Mouse (Mus musculus) limb, embryonic 15.5 days (tissue): ENCODE measurements around the gene Armh3. TPM values are rescaled to one million over a fixed set of nuclear protein-coding genes. Genes with fewer than 3 reads are reported as not detected.
A peak's percentile ranks its signal among the peaks of the same experiment; 100 is the strongest.
"Not testable (repeated sequence)": the region's sequence is repeated elsewhere in the genome, so short reads cannot be mapped to it uniquely, and the experiment has no call there.

Experiments
- ATAC-seq: fragments of 200-750 bp; cut with Nextera tagmentation; 2 replicates; pipeline ENCODE4 v1.8.0; 2017; ENCODE audit warnings: low read depth, moderate TSS enrichment; ENCODE audit not compliant: insufficient number of reproducible peaks, low FRiP score, low TSS enrichment
- H3K27ac ChIP-seq: fragments of 300-500 bp; sonication (generic); 2 replicates; pipeline ENCODE4 v1.5.1; 2015; ENCODE audit warnings: moderate library complexity, mild to moderate bottlenecking, inconsistent platforms
- H3K27me3 ChIP-seq: fragments of 300-500 bp; sonication (generic); 2 replicates; pipeline ENCODE4 v1.6.1; 2015; ENCODE audit warnings: inconsistent platforms
- H3K36me3 ChIP-seq: fragments of 300-500 bp; sonication (generic); 2 replicates; pipeline ENCODE4 v1.6.1; 2015; ENCODE audit warnings: inconsistent platforms
- H3K4me1 ChIP-seq: fragments of 300-500 bp; sonication (generic); 2 replicates; pipeline ENCODE4 v1.6.1; 2015; ENCODE audit warnings: inconsistent platforms
- H3K4me2 ChIP-seq: fragments of 300-500 bp; sonication (generic); 2 replicates; pipeline ENCODE4 v1.6.1; 2015; ENCODE audit warnings: mild to moderate bottlenecking, inconsistent platforms
- H3K4me3 ChIP-seq: fragments of 300-500 bp; sonication (generic); 2 replicates; pipeline ENCODE4 v1.5.1; 2015; ENCODE audit warnings: mild to moderate bottlenecking, inconsistent platforms
- H3K9ac ChIP-seq: fragments of 300-500 bp; sonication (generic); 2 replicates; pipeline ENCODE4 v1.6.1; 2015; ENCODE audit warnings: inconsistent platforms
- H3K9me3 ChIP-seq: fragments of 300-500 bp; sonication (generic); 2 replicates; pipeline ENCODE4 v1.6.1; 2016; ENCODE audit warnings: inconsistent platforms
- WGBS: fragments of 180-500 bp; shearing (Covaris S2); methylation state at CpG from one replicate; pipeline ENCODE4 v1.1.7; 2015; 5-methylcytosine and 5-hydroxymethylcytosine counted together
- polyA plus RNA-seq: library from polyadenylated mRNA; unstranded; fragments of >200 nt; fragmentation: Nextera tagmentation; extraction: Ambion mirVana; gene quantifications from 2 replicates; pipeline ENCODE4 v1.2.1, GENCODE M21; 2015

Armh3 gene
- polyA plus RNA-seq, 1 experiment from 2014 or later, result 16.3 TPM

DNA sequence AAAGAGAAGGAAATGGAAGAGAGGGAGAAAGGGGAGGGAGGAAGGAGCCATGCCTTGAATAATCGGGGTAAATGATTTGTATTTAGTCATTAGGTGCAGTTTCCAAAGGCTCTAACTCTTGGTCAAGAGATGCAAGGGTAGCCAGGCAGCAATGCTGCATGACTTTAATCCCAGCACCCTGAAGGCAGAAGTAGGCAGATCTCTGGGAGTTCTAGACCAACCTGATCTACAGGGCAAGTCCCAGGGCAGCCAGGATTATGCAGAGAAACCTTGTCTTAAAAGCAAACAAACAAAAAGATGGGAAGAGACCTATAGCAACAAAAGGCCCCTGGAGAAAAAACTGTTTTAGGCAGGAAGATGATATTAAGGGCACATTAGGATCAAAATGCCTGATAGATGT is 1.1 kb upstream of the Armh3 start:
- H3K9me3 ChIP-seq, result no peaks in the 10 kb centered on the region
- H3K27me3 ChIP-seq, result no peaks in the 10 kb centered on the region
- peaks cover 4% of the 10 kb centered on the region; the same call in 1 of the 2 replicates for H3K36me3 ChIP-seq
- 67% methylated on average over 1 of the region's 1 CpGs for WGBS
- no peak overlapping the region for H3K9ac ChIP-seq
- peaks cover 20% of the 10 kb centered on the region for H3K4me1 ChIP-seq
- no peak overlapping the region for H3K4me2 ChIP-seq
- no peak for ATAC-seq
- no peak overlapping the region for H3K4me3 ChIP-seq
- H3K27ac ChIP-seq, result no peak overlapping the region

DNA sequence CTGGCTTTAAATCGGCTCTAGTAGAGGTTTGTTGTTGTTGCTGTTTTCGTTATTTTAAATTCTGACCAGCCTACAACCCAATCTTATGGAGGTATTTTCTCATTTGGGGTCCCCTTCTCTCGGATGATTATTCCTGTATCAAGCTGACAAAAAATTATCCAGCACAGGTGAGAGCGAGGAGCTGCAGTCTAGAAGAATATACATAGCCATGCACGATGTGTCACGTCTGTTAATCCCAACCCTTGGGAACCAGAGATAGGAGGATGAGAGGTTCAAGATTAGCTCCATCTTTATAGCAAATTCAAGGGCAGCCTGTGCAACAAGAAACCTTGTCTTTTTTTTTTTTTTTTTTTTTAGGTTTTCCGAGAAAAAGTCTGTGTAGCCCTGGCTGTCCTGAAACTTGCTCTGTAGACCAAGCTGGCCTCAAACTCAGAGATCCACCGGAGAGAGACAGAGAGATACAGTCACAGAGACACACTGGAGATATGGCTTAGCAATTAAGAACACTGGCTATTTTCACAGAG is 468 bp upstream of the Armh3 start:
- WGBS, result 7% methylated on average over 8 of the region's 8 CpGs

DNA sequence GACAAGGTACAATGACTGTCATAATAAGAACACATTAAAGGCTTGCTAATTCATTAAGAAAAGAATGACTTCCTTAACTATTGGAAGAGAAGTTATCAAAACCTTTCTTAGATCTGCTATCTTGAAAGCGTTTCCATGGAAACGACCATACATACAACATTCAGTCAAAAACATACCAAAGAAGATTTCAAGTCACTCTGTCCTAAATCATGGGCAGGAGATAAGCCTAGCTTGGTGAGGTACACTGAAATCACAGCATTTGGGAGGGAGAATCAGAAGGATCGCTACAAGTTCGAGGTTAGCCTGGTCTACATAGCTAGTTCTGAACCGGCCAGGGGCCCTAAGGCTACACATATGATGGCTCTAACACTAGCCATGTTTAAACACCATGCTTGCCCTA is 923 bp downstream of the Armh3 start:
- WGBS, result 56% methylated on average over 5 of the region's 5 CpGs

More for the DNA sequence above, 468 bp upstream of the Armh3 start:
- Histone ChIP-seq H3K4me1 (peaks cover 13% of the 10 kb centered on the region), H3K27ac (no peak overlapping the region), H3K9me3 (no peaks in the 10 kb centered on the region), H3K36me3 (peaks cover 4% of the 10 kb centered on the region; the same call in 1 of the 2 replicates), H3K4me2 (peak overlapping the region; percentile 60), H3K4me3 (peak overlapping the region; percentile 81), H3K27me3 (no peaks in the 10 kb centered on the region), H3K9ac (no peak overlapping the region)
- no peak for ATAC-seq

DNA sequence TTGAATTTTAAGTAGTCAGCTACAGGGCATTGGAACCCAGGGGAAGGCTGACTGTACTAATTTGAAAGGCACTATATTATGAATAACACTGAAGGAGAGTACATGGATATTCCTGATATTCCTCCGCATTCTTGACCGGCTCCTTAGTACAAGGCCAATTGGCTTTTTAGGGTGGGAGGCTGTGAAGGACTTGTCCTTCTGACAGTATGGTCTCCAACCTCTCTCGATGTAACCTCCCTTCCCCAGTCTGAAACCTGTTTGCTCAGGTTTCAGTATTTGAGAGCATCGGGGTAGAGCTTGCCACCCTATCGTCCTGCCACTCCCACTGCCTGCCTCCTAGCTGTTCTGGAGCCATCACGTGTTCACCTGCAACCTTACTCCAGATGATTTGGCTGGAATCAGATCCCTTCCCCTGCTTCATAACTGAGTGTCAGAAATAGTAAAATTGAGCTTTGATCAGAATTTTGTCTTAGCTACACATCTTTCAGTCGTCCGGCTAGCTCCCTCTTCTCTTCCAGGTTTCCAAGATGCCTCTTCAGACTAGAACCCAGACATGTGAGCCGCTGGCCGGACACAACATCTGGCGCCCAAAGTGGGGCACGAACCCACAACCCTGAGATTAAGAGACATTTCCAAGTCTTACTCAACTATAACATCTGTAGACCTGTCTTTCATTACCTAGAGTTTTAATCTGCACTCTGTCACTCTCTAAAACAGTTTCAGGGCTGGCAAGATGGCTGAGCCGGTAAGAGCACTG is 4.1 kb downstream of the Armh3 start:
- 94% methylated on average over 13 of the region's 13 CpGs for WGBS
- ATAC-seq, result no peak
- no peak overlapping the region; the same call in 1 of the 2 replicates for H3K27ac ChIP-seq
- H3K27me3 ChIP-seq, result no peaks in the 10 kb centered on the region
- no peak overlapping the region for H3K9ac ChIP-seq
- H3K36me3 ChIP-seq, result peaks cover 4% of the 10 kb centered on the region; the same call in 1 of the 2 replicates
- H3K9me3 ChIP-seq, result no peaks in the 10 kb centered on the region
- H3K4me2 ChIP-seq, result no peak overlapping the region
- H3K4me3 ChIP-seq, result no peak overlapping the region
- peaks cover 5% of the 10 kb centered on the region; the same call in 1 of the 2 replicates for H3K4me1 ChIP-seq

More for the DNA sequence above, 923 bp downstream of the Armh3 start:
- Histone ChIP-seq H3K27ac (0 out of 2 replicates have a peak overlapping the region, but pooled peaks have one; percentile 96), H3K27me3 (no peaks in the 10 kb centered on the region), H3K9ac (0 out of 2 replicates have a peak overlapping the region, but pooled peaks have one; percentile 14), H3K4me1 (peaks cover 5% of the 10 kb centered on the region; the same call in 1 of the 2 replicates), H3K36me3 (peaks cover 4% of the 10 kb centered on the region; the same call in 1 of the 2 replicates), H3K9me3 (no peaks in the 10 kb centered on the region), H3K4me2 (peak overlapping the region; percentile 60), H3K4me3 (peak overlapping the region; percentile 81)
- ATAC-seq, result no peak

DNA sequence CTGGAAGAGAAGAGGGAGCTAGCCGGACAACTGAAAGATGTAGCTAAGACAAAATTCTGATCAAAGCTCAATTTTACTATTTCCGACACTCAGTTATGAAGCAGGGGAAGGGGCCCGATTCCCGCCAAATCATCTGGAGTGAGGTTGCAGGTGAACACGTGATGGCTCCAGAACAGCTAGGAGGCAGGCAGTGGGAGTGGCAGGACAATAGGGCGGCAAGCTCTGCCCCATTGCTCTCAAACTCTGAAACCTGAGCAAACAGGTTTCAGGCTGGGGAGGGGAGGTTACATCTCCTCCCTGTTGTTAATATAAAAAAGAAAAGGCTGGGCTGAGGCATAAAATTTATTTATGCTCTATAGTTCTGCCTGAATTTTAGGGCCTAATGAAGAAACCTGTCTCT is 4.8 kb downstream of the Armh3 start:
- H3K4me1 ChIP-seq, H3K36me3 ChIP-seq, H3K27me3 ChIP-seq, H3K4me2 ChIP-seq, H3K9ac ChIP-seq, H3K9me3 ChIP-seq, H3K27ac ChIP-seq, H3K4me3 ChIP-seq, ATAC-seq: not testable (repeated sequence)
- WGBS, result 75% methylated on average over 6 of the region's 6 CpGs

DNA sequence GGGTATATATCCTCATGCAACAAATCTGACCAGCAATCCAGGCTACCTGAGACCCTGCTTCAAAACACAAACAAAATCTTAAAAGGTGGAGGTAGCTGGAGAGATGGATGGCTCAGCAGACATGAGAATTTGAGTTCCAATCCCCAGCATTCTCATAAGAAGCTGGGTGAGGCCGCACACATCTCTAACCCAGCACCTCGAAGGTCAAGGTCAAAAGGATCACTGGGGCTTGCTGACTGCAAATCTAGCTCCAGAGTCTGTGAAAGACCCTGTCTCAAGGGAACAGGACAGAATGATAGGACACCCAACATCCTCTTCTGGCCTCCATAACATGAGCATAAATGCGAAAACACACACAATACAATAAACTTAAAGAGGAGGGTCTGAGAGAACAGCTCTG is 7.1 kb downstream of the Armh3 start:
- no peak overlapping the region for H3K4me2 ChIP-seq
- no peaks in the 10 kb centered on the region for H3K9me3 ChIP-seq
- no peaks in the 10 kb centered on the region for H3K27me3 ChIP-seq
- no peak overlapping the region for H3K4me3 ChIP-seq
- WGBS, result 96% methylated on average over 3 of the region's 3 CpGs
- no peaks in the 10 kb centered on the region for H3K4me1 ChIP-seq
- no peak overlapping the region for H3K27ac ChIP-seq
- no peak overlapping the region for H3K9ac ChIP-seq
- H3K36me3 ChIP-seq, result peaks cover 16% of the 10 kb centered on the region
- no peak for ATAC-seq

DNA sequence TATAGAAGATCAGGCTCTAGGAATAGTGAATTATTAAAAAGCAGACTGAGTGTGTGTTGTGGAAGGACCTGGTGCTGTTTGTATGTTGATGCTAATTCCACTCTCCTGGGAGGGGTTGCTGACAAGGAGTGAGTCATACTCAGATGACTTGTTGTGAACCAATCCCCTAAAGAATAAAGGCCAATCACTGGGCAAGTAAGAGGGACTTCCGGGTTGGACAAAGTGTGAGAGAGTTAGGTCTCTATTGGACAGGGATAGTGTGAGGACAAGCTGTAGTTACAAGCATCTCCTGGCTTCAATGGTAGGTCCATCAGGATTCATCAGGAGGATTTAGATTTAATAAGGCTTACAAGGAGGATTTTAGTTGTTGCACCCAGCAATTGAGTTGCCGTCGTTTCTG is 10.1 kb downstream of the Armh3 start:
- no peak overlapping the region for H3K4me2 ChIP-seq
- H3K27me3 ChIP-seq, result no peaks in the 10 kb centered on the region
- no peak for ATAC-seq
- 93% methylated on average over 3 of the region's 3 CpGs for WGBS
- H3K9me3 ChIP-seq, result no peaks in the 10 kb centered on the region
- peaks cover 11% of the 10 kb centered on the region for H3K36me3 ChIP-seq
- H3K27ac ChIP-seq, result no peak overlapping the region
- H3K4me1 ChIP-seq, result no peaks in the 10 kb centered on the region
- H3K4me3 ChIP-seq, result no peak overlapping the region
- no peak overlapping the region for H3K9ac ChIP-seq

DNA sequence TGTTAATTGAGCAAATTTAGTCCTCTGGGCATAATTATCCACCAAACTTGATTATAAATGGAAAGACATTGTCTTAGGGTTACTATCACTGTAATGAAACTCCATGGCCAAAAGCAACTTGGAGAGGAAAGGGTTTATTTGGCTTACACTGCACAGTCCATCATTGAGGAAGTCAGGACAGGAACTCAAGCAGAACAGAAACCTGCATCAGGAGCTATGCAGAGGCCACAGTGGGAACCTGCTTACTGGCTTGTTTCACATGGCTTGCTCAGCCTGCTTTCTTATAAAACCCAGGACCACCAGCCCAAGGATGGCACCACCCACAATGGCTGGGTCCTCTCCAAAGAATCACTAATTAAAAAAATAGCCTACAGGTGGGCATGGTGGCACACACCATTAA is 13.9 kb downstream of the Armh3 start:
- Histone ChIP-seq H3K4me2 (no peak overlapping the region), H3K27me3 (no peaks in the 10 kb centered on the region), H3K36me3 (peaks cover 11% of the 10 kb centered on the region), H3K4me3 (no peak overlapping the region), H3K9me3 (no peaks in the 10 kb centered on the region), H3K9ac (no peak overlapping the region), H3K4me1 (no peaks in the 10 kb centered on the region), H3K27ac (no peak overlapping the region)
- ATAC-seq, result no peak

DNA sequence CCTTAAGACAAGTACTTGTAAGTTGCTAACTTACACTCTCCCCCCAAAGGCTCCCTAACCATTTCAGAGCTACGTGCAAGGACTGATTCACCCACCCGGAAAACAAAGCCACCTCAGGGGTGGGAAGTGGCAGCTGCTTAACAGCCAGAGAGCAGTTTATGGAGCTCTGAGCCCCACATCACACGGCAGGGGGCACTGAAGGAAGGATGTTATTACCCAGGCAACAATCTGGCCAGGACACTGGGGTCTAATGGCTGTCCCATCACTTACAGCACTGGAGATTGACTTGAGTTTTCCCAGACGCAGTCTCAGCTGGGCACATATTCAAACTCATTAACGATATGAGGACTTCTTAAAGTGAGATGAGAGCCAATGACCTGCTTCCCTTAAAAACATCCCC is 37.5 kb downstream of the Armh3 start:
- no peak for ATAC-seq
- Histone ChIP-seq H3K4me3 (no peak overlapping the region), H3K27me3 (no peaks in the 10 kb centered on the region), H3K9me3 (no peaks in the 10 kb centered on the region), H3K4me1 (no peaks in the 10 kb centered on the region), H3K36me3 (peaks cover 48% of the 10 kb centered on the region), H3K27ac (no peak overlapping the region), H3K4me2 (no peak overlapping the region), H3K9ac (no peak overlapping the region)
- WGBS, result 24% methylated on average over 5 of the region's 5 CpGs

DNA sequence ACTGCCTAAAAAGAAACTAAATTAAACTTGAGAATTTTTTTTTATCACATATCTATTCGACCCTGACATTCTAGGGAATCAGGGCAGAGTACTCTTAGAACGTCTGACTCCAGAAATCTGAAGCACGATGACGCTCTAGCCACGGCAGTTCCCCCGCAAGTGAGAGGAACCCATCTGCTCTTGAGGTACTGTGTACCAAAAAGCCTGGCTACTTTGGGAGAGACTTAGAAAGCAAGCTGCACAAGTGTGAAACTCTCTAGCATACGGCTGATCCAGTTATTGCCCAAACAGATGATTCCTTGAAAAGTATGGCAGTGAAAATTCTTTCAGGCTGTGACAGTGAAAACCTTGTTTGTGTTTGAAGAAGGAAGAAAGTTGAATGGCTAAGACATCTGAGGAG is 41.6 kb downstream of the Armh3 start:
- Histone ChIP-seq H3K27me3 (no peaks in the 10 kb centered on the region), H3K9ac (no peak overlapping the region), H3K4me2 (no peak overlapping the region), H3K9me3 (no peaks in the 10 kb centered on the region), H3K27ac (no peak overlapping the region), H3K36me3 (peaks cover 36% of the 10 kb centered on the region), H3K4me1 (no peaks in the 10 kb centered on the region), H3K4me3 (no peak overlapping the region)
- ATAC-seq, result no peak
- 90% methylated on average over 7 of the region's 7 CpGs for WGBS

DNA sequence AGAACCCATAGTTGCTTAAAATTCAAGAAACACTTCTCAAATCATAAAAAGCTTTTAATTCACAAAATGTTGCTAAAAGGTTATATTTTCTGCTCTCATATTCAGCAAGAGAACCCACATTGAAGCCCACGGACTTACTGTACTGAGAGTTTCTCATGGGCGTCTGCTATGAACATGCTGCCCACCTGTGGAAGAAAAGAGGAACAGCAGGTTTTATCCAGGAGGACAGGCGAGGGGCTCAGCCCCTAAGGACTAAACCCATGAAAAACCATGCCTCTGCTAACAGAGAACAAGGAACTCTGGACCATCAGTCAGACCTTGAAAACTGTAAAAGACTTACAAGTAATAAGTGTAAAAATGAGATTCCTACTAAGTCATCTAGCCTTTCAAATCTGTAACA is 45.0 kb downstream of the Armh3 start:
- Histone ChIP-seq H3K36me3 (peaks cover 32% of the 10 kb centered on the region), H3K9me3 (no peaks in the 10 kb centered on the region), H3K27ac (no peak overlapping the region), H3K9ac (no peak overlapping the region), H3K27me3 (no peaks in the 10 kb centered on the region), H3K4me1 (no peaks in the 10 kb centered on the region), H3K4me3 (no peak overlapping the region), H3K4me2 (no peak overlapping the region)
- 8% methylated on average over 3 of the region's 3 CpGs for WGBS
- no peak for ATAC-seq

DNA sequence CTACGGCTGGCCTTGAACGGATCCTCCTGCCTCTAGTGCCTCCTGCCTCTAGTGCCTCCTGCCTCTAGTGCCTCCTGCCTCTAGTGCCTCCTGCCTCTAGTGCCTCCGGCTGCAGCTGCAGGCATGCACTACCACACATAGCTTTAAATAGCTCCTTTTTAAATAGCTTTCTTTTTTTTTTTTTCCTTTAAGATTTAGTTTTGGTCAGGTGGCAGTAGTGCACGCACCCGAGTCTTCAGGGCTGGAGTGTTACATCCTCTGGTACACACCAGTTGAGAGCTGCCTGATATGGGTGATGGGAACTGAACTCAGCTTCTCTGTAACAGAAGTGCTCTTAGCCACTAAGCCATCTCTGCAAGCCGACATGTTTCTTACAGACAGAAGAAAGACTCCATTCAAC is 49.1 kb downstream of the Armh3 start:
- WGBS, result 85% methylated on average over 6 of the region's 6 CpGs
- H3K36me3 ChIP-seq, result peaks cover 36% of the 10 kb centered on the region
- H3K9ac ChIP-seq, result no peak overlapping the region
- no peaks in the 10 kb centered on the region for H3K4me1 ChIP-seq
- no peaks in the 10 kb centered on the region for H3K9me3 ChIP-seq
- no peak for ATAC-seq
- no peak overlapping the region for H3K4me2 ChIP-seq
- H3K27me3 ChIP-seq, result no peaks in the 10 kb centered on the region
- no peak overlapping the region for H3K4me3 ChIP-seq
- no peak overlapping the region for H3K27ac ChIP-seq
